Mouse (Mus musculus) kidney, postnatal 36 days (tissue): ENCODE data around the gene Anxa9.

Experiments
- DNase-seq, 2 experiments: peaks; one replicate each; pipeline ENCODE4 v3.0.0; 2021 to 2022; ENCODE audit warnings: mixed read lengths in 2 of 2

The Anxa9 gene

DNA sequence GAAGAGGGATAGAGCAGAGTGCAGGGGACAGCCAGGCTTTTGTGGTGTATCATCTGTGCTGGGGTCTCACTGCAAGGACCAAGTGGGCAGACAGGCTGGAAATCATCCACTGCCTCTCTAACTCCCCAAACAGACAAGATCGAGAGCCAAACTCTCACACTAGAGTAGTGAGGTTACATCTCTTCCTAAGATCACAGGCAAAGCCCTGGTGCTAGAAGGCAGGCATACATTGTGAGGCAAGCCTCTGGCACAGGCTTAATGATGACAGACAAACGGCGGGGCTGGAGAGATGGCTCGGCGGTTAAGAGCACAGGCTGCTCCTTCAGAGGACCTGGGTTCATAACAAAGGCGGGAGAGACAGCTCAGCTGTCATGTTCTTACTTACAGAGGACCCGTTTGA, 6.5 kb upstream of the Anxa9 start:
- no peak for DNase-seq

DNA sequence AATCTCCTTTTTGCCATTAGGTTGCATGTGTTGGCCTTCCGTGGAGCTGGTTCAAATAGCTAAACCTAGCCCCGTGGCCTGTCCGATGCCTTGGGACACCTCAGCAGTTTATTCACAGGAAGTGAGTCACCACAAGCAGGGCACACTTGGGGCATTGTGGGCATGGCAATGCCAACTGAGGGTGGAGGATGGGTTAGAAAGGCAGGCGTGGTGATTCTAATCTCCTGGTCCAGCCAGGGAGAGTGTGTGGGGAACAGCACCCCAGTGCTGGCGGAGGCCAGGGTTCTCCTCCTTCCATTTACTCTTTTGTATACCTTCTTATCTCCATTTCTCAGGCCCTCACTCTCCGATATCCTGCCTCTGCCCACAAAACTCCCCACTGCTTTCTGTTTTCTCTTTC, 5.6 kb upstream of the Anxa9 start:
- no peak for DNase-seq

DNA sequence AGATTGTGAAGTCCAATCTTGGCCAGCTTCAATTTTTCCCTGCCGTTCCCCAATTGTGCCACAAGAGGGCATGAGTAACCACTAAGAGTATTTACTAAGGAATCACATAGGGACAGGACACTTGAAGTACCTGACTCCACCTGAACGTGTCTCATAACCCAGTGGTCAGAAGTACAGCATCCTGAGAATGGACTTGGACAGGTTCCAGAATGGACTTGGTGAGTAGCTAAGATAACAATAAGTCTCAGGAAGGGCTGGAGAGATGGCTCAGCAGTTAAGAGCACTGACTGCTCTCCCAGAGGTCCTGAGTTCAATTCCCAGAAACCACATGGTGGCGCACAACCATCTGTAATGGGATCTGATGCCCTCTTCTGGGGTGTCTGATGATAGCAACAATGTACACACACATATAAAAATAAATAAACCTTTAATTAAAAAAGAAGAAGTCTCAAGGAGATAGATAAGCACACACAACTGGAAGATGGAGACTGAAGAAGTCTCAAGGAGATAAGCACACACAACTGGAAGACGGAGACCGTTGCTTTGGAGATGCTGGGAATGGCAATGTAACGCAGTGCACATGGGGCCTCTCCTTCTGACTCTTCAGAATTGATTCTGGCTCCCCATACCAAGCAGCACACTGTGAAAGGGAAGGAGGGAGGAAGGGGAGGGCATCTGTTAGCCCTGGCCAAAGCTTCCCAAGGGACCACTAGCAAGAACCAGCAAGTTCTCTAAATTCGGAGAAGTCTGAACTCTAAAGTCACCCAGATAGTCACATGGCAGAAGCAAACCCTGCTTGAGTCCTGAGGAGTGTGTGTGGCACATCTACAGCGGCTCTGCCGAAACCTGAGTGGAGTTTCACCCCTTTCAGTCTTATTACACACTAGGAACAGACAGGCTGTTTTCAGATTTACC, 4.2 kb upstream of the Anxa9 start:
- peak; percentile 80 to 82 for DNase-seq

DNA sequence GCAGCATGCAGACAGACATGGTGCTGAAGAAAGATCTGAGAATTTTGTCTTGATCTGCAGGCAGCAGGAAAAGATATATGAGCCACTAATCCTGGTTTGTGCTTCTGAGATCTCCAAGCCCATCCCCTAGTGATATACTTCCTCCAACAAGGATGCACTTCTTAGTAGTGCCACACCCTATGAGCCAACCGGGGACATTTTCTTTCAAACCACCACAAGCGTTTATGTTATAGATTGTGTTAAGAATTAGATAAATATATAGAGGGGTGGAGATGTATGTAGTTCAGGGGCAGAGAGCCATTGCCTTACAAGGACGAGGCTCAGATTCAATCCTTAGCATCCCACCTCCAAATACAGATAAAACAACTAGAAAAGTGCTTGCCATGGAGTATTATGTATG, 3.5 kb upstream of the Anxa9 start:
- no peak for DNase-seq

DNA sequence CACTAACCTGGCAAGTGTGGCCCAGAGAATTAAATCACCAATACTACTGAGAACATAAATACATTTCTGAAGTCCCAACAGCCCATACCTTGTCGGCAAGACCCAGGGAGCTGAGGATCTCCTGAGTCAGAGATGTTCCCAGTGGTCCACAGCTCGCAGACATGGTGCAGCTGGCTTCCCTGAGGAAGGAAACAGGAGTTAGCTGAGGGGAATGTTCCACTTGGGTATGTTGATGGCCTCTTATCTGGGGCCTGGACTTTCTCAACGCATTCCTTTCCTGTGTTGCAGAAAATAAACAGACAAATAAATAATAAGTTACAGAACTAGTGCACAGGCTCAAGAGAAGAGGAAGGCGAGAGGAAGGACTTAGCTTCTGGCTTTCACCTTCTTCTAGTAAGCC, 732 bp downstream of the Anxa9 start:
- DNase-seq: no peak

DNA sequence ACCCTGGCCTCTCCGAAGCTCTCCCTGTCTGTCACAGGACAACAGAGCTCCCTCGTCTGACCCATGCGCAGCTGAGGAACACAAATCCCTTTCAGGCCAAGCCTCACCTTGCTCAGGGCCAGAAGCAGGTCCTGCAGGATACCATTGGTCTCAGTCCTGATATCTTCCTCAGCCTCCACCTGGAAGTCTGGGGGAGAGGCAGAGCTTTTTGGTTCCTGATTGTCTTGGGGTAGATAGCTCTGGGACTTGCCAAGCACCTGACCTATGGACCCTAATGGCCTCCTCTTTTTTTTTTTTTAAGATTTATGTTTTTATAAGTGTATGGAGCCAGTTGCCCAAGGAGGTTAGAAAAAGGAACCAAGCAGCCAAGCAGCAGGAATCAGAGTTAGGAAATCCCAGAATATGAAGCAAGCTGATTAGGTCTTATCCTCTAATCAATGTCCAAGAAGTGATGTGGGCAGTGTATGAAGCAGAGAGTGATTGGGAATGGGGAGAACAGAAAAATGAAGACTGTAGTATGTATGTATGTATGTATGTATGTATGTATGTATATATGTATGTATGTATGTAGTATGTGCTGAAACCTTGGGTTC, 5.7 kb downstream of the Anxa9 start:
- DNase-seq: no peak

DNA sequence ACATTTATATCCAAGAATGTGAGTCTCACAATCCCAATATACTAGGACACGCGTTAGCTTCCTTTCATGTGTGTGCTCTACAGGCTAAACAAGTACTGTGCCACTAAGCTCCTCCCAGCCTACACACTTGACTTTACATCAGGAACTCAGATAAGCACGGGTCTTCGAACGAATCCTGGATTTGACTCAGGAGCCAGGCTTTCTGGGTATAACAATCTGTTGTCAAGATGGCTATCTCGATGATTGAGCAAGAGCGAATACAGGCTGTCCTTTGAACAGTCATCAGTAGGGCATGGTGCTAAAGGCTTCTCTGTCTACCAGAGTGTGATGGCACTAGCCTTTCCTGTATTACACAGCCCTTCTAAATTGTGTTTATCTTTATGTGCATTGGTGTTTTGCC, 9.0 kb downstream of the Anxa9 start:
- no peak for DNase-seq

DNA sequence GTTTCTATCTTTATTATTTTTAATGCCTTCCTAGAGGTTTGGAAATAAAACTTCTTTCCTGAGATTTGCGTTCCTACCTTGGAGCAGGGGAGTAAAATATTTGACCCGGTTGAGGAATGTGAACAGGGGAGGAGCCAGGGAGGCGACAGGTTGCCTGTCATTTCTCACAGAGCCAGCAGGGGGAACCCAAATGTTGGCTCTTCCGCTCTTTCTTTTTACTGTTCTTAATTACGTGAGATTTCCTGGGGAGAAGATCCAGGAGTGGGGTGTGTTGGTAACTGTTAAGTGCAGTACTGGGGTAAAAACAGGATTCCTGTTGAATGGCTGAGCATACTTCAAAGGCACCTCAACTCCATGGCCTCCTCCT, 10.9 kb downstream of the Anxa9 start:
- peak; percentile 77 to 78 for DNase-seq

DNA sequence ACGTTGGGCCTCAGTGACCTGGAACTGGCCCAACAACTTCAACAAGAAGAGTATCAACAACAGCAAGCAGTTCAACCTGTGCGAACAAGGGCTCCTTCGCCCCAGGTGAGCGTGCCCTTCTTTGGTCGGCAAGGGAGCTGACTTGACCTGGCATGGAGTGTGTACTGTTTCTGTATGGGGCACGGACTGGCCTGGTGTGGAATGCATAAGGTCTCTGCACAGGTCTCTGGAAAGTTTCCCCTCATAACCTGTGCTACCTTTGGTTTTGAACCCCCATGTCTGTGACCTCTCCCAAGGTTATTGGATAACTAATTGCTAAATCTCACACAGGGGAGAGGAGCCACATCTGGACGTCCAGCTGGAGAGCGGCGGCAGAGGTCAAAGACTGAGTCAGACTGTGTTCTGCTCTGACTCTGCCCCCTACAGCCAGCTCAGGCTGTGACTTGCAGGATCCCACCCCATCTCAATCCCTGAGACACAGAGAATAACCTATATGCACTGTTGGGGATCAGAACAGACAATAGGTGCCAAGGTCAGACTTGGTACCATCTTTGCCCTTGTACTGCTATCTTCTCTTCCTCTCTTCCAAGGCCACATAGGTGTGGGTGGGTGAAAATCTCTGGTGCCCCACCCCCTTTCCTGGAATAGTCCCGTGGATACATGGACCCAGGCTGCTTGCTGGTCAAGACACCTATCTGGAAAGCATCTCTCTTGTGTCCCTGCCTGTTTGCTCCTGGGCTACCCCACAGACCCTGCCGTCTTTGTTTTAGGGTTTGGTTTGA, 11.5 kb downstream of the Anxa9 start:
- peak; percentile 78 to 79 for DNase-seq

DNA sequence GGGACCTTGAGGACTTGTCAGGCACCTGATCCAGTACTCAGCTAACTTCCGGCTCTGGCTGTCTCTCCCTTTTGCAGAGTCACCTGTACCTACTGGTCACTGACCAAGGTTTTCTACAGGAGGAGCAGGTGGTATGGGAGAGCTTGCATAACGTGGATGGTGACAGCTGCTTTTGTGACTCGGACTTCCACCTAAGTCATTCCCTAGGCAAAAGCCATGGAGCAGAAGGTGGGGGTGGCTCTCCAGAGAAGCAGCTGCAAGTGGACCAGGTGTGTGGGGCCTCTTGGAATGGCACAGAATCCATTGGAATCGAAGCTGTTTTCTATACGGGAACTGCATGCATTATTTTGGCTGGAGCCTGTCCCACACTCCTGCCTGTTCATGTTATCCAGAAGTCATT, 12.3 kb downstream of the Anxa9 start:
- no peak for DNase-seq

DNA sequence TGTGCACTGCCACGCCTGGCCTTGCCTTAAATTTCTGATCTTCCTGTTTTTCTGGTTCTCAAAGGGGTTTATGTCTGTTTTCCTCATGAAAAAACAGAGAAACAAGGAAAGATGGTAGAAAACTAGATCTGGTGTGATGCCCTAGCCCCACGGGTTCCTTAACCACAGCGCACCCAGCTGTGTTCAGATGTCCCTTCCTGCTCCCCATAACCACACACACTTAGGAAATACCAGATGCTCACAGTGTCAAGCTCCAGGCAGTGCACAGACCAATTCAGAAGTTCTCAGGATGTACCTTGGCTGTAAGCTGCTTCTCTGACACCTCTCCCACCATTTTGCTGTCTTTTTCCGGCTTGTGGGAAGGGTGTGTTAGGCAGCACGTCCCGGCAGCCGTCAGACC, 12.7 kb downstream of the Anxa9 start:
- no peak for DNase-seq

DNA sequence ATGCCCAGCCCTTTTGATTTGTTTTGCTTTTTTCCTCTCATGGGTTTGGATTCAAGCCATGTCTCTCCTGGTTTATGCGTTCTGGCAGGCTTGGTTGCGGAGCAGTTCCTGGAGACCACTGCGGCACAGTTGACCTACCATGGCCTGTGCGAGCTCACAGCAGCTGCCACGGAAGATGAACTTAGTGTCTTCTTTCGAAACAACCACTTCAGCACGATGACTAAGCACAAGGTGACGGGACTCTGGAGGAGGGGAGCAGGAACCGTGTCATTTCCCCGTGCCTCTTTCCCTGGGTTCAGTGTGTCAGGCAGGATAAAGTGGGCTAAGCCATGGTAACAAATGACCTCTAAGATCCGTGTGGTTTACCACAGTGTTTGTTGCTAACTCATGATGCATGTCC, 13.4 kb downstream of the Anxa9 start:
- peak; percentile 68 to 81 for DNase-seq

DNA sequence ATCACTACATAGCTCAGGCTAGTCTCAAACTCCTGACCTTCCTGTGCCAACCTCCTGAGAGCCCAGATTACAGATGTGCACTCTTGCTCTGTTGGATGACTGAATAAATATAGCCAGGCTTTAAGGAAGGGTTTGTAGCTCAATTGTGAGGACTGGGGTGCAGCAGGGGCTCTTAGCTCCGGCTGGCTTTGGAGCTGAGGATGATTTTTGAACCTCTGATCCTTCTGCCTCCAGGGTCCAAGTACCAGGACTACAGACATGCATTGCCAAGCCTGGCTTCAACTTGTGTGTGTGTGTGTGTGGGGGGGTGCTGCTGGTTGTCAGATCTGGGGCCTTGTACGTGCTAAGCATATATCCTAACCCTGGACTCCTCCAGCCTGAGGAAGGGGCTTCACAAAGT, 14.1 kb downstream of the Anxa9 start:
- DNase-seq: no peak

DNA sequence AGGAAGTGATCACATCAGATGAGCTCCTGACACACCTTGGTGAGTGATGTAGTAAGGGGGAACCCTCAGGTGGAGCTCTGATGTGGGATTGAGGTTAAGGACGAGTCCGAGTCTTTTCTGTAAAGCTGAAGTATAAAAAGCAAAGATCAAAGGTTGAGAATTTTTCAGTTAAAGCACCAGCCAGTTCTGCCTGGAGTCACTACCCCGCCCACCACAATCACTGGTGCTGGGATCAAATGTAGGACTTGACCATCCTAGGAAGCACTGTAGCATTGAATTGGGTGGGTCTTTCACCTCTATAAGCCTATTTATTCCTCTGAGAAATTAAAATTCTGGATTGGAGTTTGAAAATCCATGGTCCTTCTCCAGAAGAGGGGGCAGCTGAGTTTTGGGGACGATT, 15.9 kb downstream of the Anxa9 start:
- peak in 1 of 2 experiments; percentile 54 for DNase-seq

DNA sequence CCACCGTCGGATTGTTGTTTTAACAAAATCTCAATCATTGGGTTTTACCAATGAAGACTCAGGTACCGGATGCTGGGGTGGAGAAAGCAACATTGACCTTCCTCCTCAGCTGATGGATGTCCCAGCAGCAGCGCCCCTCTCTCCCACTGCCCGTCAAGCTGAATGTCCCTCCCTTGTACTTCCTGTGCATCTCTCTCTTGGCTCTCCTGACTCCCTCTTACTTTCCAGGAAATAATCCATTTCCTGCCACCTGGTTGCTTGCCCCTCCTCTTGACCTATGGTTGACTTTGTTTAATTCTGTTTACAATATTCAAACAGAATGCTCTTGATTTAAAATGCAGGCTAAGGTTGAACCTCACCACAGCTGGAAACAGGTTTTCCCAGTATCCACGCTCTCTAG, 16.8 kb downstream of the Anxa9 start:
- DNase-seq: no peak

DNA sequence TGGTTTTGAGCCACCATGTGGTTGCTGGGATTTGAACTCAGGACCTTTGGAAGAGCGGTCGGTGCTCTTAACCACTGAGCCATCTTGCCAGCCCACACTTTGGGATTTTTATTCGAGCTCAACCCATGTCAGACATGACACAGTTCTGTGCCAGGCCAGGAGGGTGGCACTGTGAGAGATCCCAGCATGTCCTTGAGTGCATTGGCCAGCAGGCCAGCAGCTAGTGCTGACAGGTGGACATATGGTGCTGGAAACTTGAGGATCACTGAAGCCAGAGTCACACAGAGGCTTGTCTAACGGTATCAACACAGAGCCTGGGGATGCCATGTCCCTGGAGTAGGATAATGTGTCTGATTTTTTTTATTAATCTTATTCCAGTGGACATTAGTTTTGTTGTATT, 17.6 kb downstream of the Anxa9 start:
- no peak for DNase-seq

DNA sequence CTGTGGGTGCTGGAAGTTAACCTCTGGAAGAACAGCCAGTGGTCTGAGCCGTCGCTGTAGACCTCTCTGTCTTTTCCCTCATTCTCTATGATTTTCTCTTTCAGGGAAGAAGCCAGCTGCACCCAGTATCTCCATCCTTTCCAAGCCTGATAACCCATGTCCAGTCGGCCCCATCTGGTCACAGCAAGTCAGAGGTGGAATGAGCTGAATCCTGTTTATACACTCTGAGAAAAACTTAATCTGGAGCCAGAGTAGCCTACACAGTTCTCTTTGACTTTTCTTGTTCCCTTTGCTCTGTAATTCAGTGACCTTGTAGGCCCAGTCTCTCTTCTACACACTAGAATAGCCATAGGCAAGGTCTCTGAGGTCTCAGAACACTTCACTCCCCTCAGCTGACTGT, 19.4 kb downstream of the Anxa9 start:
- DNase-seq: peak; percentile 45 to 55

DNA sequence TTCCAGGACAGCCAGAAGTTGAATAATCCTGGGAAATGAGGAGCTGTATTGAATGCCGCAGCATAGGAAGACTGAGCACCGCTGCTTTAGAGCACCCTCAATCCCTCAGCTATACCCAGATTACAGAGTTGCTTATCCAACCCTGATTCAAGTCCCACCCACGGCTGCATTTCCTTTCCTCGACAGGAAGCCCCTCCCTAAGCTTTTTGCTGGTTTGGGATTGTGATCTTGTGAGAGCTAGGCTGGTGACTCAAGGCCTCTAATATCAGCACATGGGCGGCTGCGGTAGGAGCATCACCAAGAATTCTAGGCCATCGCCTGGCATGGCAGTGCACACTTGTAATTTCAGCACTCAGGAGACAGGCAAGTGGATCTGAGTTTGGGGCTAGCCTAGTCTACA, 20.5 kb downstream of the Anxa9 start:
- DNase-seq: peak; percentile 48 to 55

DNA sequence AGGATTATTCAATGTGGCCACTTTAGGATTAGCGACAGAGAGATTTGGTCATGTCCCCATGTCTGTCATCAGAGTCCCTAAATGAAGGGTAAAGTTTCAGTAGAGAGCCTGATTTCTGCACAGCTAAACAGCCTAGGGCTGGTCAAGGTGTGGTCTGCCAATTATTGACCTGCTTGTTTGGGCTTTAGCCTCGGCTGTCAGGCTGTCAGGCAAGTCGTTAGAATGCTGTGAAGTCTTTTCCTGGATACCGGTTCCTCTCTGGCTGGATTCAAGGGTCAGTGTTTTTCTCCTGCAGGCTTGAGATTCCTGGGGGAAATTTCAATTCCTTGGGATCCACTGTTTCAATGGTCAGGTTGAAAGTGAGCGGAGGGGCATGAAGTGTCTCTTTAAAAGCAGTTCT, 21.0 kb downstream of the Anxa9 start:
- peak; percentile 55 to 72 for DNase-seq

DNA sequence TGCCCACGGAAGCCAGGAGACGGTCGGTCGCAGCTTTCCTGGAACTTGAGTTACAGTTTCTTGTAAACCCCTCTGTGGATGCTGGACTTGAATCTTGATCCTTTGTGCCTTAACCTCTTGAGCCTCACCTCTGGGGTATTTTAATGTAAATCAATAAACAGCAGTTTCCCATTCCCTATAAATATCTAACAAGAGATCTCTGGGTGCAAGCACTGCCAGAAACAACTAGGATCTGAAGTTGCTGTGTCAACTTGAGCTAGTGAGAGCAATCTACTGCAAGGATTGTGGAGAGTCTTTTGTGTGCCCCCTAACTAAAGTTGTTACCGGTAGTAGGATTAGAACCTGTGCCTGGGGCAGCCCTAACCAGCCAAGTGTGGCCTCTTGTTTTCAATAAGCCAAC, 21.6 kb downstream of the Anxa9 start:
- DNase-seq: peak in 1 of 2 experiments; percentile 24

DNA sequence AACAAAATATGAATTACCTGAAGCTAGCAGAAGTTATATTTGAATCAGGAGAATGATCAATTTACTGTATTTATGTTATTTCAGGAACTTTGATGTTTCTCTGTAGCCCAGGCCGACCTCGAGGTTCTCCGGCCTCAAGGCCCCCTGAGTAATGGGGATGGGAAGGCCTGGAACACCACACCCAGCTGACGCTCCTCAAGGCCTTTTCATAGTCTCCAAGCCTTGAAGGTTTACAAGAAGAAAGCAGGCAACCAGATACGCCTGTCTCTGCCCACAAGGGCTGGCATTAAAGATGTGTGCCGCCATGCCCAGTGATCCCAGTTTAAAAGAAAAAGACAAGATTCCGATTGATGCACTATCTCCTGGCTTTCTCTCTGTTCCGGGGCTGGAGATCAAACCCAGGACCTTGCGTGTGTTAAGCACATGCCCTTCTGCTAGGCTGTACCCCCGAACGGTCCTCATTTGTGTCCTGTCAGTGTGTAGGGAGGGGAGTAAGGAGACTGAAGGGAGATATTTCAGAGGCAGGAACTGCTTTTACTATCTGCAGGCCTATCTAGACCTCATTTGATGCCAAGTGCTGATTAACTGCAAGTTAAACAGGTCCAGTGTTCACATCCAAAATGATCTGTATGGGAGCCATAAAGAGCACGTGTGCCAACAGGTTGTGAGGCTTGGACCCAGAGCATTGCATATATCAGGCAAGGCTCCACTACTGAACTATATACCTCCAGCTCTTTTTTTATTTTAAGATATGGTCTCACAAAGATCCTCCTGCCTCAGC, 22.3 kb downstream of the Anxa9 start:
- DNase-seq: peak in 1 of 2 experiments; percentile 5

DNA sequence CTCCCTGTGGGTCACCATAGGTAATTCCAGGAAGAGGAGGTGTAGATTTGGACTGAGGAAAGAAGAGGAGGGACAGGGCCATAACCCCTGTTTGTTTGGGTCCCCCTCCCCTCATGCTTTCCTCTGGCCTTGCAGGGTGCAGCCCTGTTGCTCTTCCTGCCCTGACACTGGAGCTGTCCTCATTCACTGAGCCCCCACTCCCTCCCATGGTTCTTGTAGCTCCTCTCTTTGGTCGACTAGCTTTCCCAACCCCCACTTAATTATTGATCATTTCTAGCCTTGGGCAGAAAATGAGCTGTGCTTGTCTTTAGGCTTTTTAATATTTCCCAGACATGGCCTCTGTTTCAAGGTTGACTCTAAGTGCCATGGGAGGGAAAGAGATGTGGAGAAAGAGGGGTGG, 22.9 kb downstream of the Anxa9 start:
- DNase-seq: peak in 1 of 2 experiments; percentile 20

DNA sequence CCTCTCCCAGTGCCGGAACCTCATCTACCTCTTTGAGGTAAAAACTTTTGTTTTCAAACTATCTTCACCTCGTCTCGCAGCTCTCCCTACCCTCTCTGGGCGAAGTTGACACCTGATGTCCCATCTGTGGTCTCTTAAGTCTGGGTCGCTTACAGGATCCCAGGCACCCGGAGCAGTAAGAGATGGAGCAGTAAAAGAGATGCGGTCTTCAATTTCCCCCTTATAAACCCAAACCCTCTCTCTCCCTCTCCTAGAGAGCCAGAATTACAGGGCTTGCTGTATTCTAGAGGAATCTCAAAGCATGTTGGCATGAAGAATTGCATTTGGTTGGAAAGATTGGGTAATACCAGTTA, 23.4 kb downstream of the Anxa9 start:
- DNase-seq: no peak
